Mouse (Mus musculus): ENCODE data around the gene Ltv1.
A peak's percentile ranks its signal among the peaks of the same experiment; 100 is the strongest.
"Not testable (repeated sequence)": the region's sequence is repeated elsewhere in the genome, so short reads cannot be mapped to it uniquely, and the experiment has no call there.

The Ltv1 gene

GRCm38 (mm10) chr10:13193496-13193895 is 528 bp upstream of the Ltv1 start:
- not testable (repeated sequence) for DNase-seq (ENCODE audit: low spot score in 2 of 2)

DNA sequence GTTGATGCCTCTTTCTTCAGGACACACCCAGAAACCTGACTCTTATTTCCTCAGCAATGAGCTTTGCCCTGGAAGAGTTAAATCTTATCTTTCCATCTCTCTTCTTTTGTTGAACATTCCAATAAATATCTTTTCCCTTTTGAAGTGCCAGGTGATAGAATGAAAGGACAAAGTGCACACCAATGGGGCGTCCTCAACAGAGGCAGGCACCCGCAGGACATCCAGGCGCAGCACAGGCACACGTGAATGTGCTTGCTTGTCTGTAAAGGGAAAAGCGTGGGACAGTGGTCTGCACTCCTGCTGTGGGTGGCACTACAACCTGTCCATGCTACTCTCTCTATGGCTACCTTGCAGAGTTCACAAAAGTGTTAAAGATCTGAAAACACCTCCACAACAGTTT is 3.1 kb downstream of the Ltv1 start:
- DNase-seq (ENCODE audit: low spot score in 2 of 2) = no peak

- no peak for DNase-seq (ENCODE audit: low spot score in 2 of 2)
Observed at GRCm38 (mm10) chr10:13186754-13187153, 6.2 kb downstream of the Ltv1 start.

DNA sequence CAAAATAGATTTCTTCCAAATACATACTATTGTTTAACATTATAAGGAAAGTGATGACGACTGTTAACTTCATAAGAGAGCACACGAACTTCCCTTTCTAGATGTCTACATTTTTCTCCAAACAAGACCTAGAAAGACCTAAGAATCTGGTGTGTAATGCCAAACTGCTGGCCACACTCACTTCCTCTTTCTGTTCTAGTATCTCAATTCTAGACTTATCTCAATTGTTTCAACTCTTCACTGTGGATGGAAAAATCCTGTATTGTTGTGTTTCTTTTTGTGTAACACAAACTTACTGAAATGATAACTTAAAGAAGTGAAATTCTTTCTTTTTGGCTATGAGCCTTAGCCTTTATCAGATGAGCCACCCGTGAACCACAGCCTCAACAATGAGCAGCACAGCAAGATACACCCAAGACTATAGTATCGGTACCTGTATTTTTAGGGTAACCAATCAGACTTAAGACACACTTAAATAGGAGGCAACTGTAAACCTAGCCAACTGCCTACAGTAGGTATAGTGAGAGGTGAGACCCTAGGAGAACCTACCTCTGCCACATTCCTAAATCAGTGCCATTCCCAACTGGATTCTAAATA is 8.7 kb downstream of the Ltv1 start:
- no peak for DNase-seq (ENCODE audit: low spot score in 2 of 2)

DNA sequence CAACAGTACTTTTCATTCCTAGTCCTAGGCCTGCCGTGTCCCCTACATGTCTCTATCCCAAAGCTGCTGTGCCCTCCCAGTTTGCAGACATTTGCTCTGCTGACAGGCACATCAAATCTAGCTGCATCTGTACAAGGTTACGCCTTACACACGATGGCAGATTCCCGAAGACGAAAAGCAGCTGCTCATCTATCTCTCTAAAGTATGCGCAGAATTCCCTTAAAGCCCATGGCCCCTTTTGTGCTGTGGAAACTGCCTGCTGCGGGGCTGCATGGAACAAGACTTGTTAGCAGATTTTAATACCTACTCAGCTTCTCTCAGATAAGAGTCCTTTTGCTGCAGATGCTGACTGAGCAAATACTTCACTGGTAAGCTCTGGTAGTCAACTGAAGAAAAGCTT is 12.8 kb downstream of the Ltv1 start:
- DNase-seq (ENCODE audit: low spot score in 2 of 2) = no peak

DNA sequence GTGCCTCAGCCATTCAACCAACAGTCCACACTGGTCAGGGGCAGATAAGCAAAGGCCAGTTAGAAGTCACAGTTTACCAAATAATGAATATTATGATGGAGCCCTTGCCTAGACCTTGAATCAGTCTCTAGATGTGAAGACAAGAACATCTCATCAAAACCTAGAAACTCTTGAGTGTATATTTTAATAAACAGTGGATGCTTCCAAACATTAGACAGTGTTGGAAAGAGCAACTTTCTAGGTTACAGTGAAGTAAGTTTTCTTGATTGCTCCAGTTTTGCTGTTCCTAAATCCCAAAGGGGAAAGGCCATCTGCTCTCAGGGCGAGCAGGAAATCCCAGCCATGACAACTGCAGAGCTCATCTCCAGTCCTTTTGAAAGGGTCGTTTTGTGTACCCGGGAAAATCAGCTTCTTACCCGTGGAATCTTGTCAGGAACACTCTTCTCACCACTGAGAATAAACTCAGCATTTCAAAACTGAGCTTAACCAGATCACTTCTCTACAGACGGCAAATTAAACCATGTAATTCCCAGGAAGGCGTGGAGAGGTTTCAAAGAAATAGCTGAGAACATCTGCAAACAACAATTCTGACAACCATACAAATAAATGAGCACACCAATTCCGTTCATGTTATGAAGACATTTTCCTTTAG is 14.9 kb downstream of the Ltv1 start, which contains the start of gene Zc2hc1b:
Gene Zc2hc1b (minus strand): TSS at position 51 of the 652 bp plus-strand sequence.
- no peak for DNase-seq (ENCODE audit: low spot score in 2 of 2)

DNA sequence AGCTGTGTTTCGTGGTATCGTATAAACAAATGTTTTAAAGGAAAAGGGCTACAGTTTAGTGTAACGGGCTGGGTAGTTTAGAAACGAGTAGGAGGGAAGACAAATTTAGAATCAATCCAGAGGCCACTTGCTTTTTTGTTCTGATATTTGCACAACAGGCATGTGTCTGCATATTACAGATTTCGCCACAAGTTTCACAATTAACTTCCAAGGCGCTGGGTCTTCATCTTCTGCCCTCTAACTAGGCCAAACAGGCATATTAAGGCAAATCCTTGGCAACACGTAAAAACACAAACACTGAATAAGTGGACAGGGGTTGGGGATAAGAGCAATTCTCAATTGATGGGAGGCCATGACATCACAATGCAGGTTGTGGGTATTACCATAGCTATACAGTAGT is 17.1 kb downstream of the Ltv1 start:
- no peak for DNase-seq (ENCODE audit: low spot score in 2 of 2)

- peak in 1 of 2 experiments; percentile 33 for DNase-seq (ENCODE audit: low spot score in 2 of 2)
Observed at GRCm38 (mm10) chr10:13172798-13173221, 20.2 kb downstream of the Ltv1 start.

DNA sequence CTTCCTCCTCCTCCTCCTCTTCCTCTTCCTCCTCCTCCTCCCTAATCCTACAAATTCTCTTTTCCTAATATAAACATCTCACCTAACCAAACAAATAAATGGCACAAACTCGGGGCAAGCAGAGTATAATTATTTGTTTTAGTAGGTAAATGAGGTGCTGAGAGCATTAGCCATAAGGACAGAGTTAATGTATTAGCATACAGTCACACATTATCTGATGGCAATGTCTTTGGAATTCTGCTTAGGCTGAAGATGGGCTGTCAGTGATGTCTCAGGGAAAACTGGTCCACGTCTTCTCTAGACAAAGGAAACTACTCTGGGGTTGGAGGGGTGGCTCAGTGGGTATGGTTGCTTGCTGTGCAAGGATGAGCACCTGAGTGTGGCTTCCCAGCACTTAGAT is 21.5 kb downstream of the Ltv1 start:
- DNase-seq (ENCODE audit: low spot score in 2 of 2) = no peak

DNA sequence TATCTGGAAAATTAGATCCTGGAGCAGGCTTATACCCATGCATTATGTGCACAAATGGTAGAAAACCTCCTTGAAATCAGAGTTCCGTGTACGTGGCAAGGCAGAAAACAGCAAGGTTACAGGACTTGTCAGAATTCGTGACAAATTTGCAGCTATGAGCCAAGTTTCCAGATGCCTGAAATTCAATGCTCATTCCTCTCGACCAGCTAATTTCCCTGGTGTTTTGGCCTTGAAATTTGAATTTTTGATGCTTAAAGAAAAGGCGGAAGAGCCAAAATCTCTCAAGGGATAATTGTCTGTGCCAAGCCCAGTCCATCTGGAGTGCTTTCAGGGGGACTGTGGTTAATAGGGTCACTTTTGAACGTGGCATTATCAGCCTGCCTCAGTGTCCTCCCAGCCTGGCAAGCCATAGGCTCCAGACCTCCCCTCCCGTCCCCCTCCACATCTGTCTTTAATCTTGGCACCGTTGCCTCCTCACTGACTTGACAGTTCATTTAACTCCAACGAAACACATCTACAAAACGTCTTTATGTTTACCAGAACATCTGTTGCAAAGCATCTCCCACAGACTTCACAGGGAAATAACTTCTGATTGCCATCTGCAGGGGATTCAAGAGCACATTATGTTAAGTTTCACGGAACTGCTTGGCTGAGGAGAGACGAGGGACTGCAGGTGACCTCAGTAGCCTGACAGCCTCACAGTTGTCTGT is 22.1 kb downstream of the Ltv1 start:
- no peak for DNase-seq (ENCODE audit: low spot score in 2 of 2)

DNA sequence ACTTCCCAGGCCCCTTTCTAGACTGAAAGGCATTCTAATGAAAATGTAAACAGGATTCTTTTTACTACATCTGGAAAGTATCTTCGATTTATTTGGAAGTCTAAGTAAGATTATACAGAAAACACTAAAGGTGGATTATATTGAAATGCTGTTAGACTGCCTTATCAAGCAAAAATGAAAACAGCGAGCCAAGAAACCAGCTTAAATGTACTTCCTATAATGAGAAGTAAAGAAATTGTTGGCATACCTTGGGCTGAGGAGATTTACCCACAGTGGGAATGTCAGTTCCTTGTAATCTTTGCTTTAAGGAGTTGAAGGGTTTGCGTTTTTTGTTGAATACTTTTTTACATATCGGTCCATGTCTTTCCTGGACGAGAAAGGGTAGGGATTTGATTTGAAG is 24.5 kb downstream of the Ltv1 start:
- DNase-seq (ENCODE audit: low spot score in 2 of 2) = no peak

- DNase-seq (ENCODE audit: low spot score in 2 of 2) = no peak
Observed at GRCm38 (mm10) chr10:13162031-13162430, 30.9 kb downstream of the Ltv1 start.

DNA sequence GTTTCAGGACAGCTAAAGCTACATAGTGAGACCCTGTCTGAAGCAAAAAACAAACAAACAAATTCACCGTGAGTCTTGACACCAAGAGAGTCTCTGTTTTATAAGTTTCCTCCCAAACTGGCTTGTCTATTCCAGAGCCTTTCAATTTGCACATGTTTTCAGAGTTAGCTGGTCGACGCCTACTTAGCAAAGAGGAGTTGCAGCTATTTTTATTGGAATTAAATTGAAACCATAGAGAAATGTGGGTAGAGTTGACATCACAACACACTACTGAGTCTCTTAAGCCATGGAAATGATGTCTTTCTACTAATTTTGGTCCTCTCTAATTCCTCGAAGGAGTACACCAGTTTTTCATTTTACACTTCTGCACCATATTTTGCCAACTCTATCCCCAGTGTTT is 32.1 kb downstream of the Ltv1 start:
- no peak for DNase-seq (ENCODE audit: low spot score in 2 of 2)

DNA sequence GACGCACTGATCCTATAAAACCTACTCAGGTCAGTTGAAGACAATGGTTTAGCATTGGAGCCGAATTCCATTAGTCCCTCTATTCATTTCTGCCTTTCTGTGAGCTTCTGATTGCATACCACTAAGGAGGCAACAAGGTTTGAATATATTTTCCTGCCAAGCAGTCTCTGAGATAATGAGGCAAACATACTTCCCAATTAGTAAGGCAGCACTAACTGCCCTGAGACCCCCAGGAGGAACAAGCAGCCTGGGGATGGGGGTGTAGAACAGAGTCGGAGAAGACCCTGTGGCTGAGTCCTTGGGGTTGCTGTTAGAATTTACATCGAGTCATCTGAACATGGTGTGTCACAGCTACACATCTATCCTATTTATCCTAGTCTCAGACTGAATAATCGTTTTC is 37.6 kb downstream of the Ltv1 start:
- no peak for DNase-seq (ENCODE audit: low spot score in 2 of 2)

- no peak for DNase-seq (ENCODE audit: low spot score in 2 of 2)
Observed at GRCm38 (mm10) chr10:13152811-13153364, 40.1 kb downstream of the Ltv1 start.

DNA sequence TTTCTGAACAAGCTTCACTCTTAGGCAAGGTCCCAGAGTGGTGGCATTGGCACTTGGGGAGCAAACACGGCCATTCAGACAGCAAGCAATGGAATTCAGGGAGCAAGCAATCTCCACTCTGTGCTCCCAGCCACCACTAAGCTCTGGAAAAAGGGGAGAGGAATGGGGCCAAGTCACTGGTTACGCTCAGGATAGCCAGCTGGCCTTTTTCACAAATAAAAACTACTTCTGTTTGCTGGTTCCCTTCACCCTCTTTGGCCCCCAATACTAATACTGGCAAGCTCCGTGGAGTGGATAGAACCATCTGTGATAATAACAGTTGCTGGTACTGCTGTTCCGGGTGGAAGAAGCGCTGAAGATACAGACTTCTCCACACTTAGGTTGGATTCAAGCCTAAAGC is 41.6 kb downstream of the Ltv1 start:
- DNase-seq (ENCODE audit: low spot score in 2 of 2) = peak in 1 of 2 experiments; percentile 22

- no peak for DNase-seq (ENCODE audit: low spot score in 2 of 2)
Observed at GRCm38 (mm10) chr10:13150435-13150834, 42.5 kb downstream of the Ltv1 start.

DNA sequence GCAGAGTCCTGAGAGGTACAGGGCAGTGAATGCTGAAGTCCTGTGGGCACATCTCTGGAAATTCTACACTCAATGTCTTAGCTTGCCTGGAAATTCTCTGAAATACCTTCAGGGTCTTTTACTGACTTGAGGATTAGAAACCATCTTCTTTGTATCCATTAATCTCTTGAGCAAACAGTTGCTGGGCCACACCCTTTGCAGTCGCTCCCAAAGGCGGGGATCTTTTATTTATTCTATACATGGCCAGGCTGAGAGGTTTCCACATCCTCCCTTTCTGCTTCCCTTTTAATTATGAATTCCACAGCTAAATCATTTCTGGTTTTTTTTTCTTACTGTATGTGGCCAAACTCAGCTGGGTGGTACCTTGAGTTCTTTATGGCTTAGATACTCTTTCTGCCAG is 52.5 kb downstream of the Ltv1 start:
- DNase-seq (ENCODE audit: low spot score in 2 of 2) = no peak

GRCm38 (mm10) chr10:13137906-13138305 is 55.1 kb downstream of the Ltv1 start:
- DNase-seq (ENCODE audit: low spot score in 2 of 2) = no peak

DNA sequence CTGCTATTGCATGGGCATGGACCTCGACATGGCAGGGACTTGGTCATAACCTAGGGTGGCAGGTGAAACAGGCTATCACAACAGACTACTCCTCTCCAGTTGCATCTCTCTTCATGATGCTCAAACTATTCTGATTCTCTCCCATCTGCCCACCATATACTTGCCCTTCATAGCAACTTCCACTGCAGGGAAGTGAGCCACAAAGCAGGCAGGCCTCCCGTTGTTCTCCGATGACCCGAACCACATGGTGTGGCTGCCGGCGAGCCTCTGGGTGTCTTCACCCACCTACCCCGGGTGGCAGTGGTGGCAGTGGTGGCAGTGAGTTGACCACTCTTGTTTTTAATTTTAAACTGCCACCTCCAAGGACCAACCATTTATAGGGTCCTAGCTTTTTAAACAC is 57.2 kb downstream of the Ltv1 start:
- no peak for DNase-seq (ENCODE audit: low spot score in 2 of 2)

DNA sequence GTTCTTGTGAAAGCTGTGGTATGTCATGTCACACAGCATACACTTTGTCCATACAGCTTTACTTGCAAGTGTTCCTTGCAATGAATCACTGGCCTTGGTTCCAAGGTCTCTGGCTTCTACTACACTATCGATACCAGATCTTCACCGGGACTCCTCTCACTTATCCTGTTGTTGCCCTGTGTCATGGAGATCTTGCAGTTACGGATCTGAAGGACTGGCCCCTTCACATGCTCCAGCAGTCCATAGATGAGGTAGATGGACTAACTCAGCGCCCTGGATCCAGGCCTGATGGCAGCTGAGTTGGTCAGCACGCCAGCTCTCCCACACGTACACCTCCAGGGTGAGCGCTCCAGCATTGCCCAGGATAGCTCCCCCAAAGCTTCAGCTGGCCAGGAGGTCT is 57.7 kb downstream of the Ltv1 start:
- DNase-seq (ENCODE audit: low spot score in 2 of 2) = no peak

GRCm38 (mm10) chr10:13133850-13134249 is 59.1 kb downstream of the Ltv1 start:
- no peak for DNase-seq (ENCODE audit: low spot score in 2 of 2)
